Mouse (Mus musculus): ENCODE measurements around the gene Trpv2.

The Trpv2 gene

GRCm38 (mm10) chr11:62557205-62557604 lies 17.1 kb upstream of the Trpv2 start:
- intact Hi-C loops (cut with DNase I): no loop called here

- intact Hi-C loops (cut with DNase I): no loop called here
These were observed 16.1 kb upstream of the Trpv2 start for GRCm38 (mm10) chr11:62558152-62558551.

- intact Hi-C loops (cut with DNase I): no loop called here
These were observed 15.2 kb upstream of the Trpv2 start for GRCm38 (mm10) chr11:62558961-62559646.

- intact Hi-C loops (cut with DNase I): no loop called here
These were observed 13.7 kb upstream of the Trpv2 start for GRCm38 (mm10) chr11:62560463-62561016.

GRCm38 (mm10) chr11:62563590-62563989 lies 10.7 kb upstream of the Trpv2 start:
- intact Hi-C loops (cut with DNase I): no loop called here

- intact Hi-C loops (cut with DNase I): no loop called here
These were observed 8.5 kb upstream of the Trpv2 start for GRCm38 (mm10) chr11:62565747-62566146.

GRCm38 (mm10) chr11:62566211-62566610 lies 8.1 kb upstream of the Trpv2 start:
- intact Hi-C loops (cut with DNase I): no loop called here

GRCm38 (mm10) chr11:62568300-62568699 lies 6.0 kb upstream of the Trpv2 start:
- intact Hi-C loops (cut with DNase I): no loop called here

- intact Hi-C loops (cut with DNase I): loop anchor here (2.0 to 5.0 kb wide), 2 partner anchors 78 to 177 kb away; no protein-coding TSS in a partner anchor
These were observed 408 bp downstream of the Trpv2 start for GRCm38 (mm10) chr11:62574703-62575085.

GRCm38 (mm10) chr11:62575297-62575658 lies 992 bp downstream of the Trpv2 start:
- intact Hi-C loops (cut with DNase I): loop anchor here (2.0 to 5.0 kb wide), 2 partner anchors 78 to 178 kb away; no protein-coding TSS in a partner anchor

GRCm38 (mm10) chr11:62575659-62576438 lies 1.6 kb downstream of the Trpv2 start:
- intact Hi-C loops (cut with DNase I): loop anchor here (2.0 to 5.0 kb wide), 2 partner anchors 79 to 179 kb away; no protein-coding TSS in a partner anchor

- intact Hi-C loops (cut with DNase I): loop anchor here (5.0 kb wide), 1 partner anchor 179 kb away; no protein-coding TSS in a partner anchor
These were observed 2.4 kb downstream of the Trpv2 start for GRCm38 (mm10) chr11:62576530-62577152.

- intact Hi-C loops (cut with DNase I): no loop called here
These were observed 8.7 kb downstream of the Trpv2 start for GRCm38 (mm10) chr11:62583031-62583430.

- intact Hi-C loops (cut with DNase I): no loop called here
These were observed 10.5 kb downstream of the Trpv2 start for GRCm38 (mm10) chr11:62584671-62585206.

- intact Hi-C loops (cut with DNase I): no loop called here
These were observed 12.7 kb downstream of the Trpv2 start for GRCm38 (mm10) chr11:62587034-62587433.

- intact Hi-C loops (cut with DNase I): no loop called here
These were observed 15.1 kb downstream of the Trpv2 start for GRCm38 (mm10) chr11:62589391-62589790.

- intact Hi-C loops (cut with DNase I): no loop called here
These were observed 16.7 kb downstream of the Trpv2 start for GRCm38 (mm10) chr11:62591026-62591425.

- intact Hi-C loops (cut with DNase I): no loop called here
These were observed 17.8 kb downstream of the Trpv2 start for GRCm38 (mm10) chr11:62591904-62592575.

GRCm38 (mm10) chr11:62598571-62598970 lies 24.3 kb downstream of the Trpv2 start:
- intact Hi-C loops (cut with DNase I): no loop called here

- intact Hi-C loops (cut with DNase I): loop anchor here (5.0 kb wide), 1 partner anchor 50 kb away; the partner anchor contains the start of gene Ubb
These were observed 27.7 kb downstream of the Trpv2 start for GRCm38 (mm10) chr11:62601732-62602618.

Measured in adrenal gland (tissue).